Mouse (Mus musculus): ENCODE data around the gene Mb21d2. TPM values are rescaled to one million over a fixed set of nuclear protein-coding genes. Genes with fewer than 3 reads are reported as not detected.

Gene Mb21d2
- polyA plus RNA-seq, 1 experiment from 2014 or later = 3.1 TPM

- ATAC-seq = no peak
- Histone ChIP-seq H3K9ac (replicated peaks) (no peak overlapping the region), H3K27me3 (ENCODE audit: insufficient read depth, low read length) (no peaks in the 10 kb centered on the region), H3K27ac (ENCODE audit: low read depth) (no peak overlapping the region), H3K4me1 (ENCODE audit: insufficient read depth) (no peaks in the 10 kb centered on the region), H3K4me3 (ENCODE audit: low read depth, low read length) (no peak overlapping the region), H3K36me3 (replicated peaks; ENCODE audit: insufficient read depth, low read length) (no peaks in the 10 kb centered on the region), H3K4me2 (ENCODE audit: low read depth, low read length) (no peak overlapping the region), H3K9me3 (ENCODE audit: low read length) (no peaks in the 10 kb centered on the region)
- no peak for DNase-seq
- WGBS (ENCODE audit: insufficient replicate concordance) = 46% methylated on average over 1 of the region's 1 CpGs
- TF ChIP-seq EP300 (IDR thresholded peaks at IDR 0.05; ENCODE audit: low read depth) = no peak
- TF ChIP-seq CTCF (IDR thresholded peaks at IDR 0.05; ENCODE audit: low read depth) = no peak
Measured at GRCm38 (mm10) chr16:28809089-28809488, 120.4 kb downstream of the Mb21d2 start.

- H3K27ac ChIP-seq (ENCODE audit: low read depth) = no peak overlapping the region
- H3K4me3 ChIP-seq (ENCODE audit: low read depth, low read length) = no peak overlapping the region
- 2% methylated on average over 4 of the region's 4 CpGs for WGBS (ENCODE audit: insufficient replicate concordance)
- peak; percentile 30 for DNase-seq
- no peaks in the 10 kb centered on the region for H3K4me1 ChIP-seq (ENCODE audit: insufficient read depth)
- no peaks in the 10 kb centered on the region for H3K36me3 ChIP-seq (replicated peaks; ENCODE audit: insufficient read depth, low read length)
- no peaks in the 10 kb centered on the region for H3K27me3 ChIP-seq (ENCODE audit: insufficient read depth, low read length)
- no peak overlapping the region for H3K4me2 ChIP-seq (ENCODE audit: low read depth, low read length)
- ATAC-seq = no peak
- no peaks in the 10 kb centered on the region for H3K9me3 ChIP-seq (ENCODE audit: low read length)
- H3K9ac ChIP-seq (replicated peaks) = no peak overlapping the region
- TF ChIP-seq CTCF (IDR thresholded peaks at IDR 0.05; ENCODE audit: low read depth) (peak; percentile 64), EP300 (IDR thresholded peaks at IDR 0.05; ENCODE audit: low read depth) (no peak)
Measured at GRCm38 (mm10) chr16:28793115-28793514, 136.4 kb downstream of the Mb21d2 start.

Other genes starting within 250 kb of the Mb21d2 start
- gene Fgf12, start 176.6 kb downstream of the Mb21d2 start, polyA plus RNA-seq (2015; fragmentation: Nextera tagmentation; extraction: Ambion mirVana) = 0.04 and 0.28 TPM in 2 replicates

All from liver, postnatal 0 days (tissue).